Mouse (Mus musculus): ENCODE results near the gene Rpp25. TPM values are rescaled to one million over a fixed set of nuclear protein-coding genes. Genes with fewer than 3 reads are reported as not detected.

The Rpp25 gene
- polyA plus RNA-seq (2012; rRNA removed): 32.6 and 46.9 TPM in 2 replicates

DNA sequence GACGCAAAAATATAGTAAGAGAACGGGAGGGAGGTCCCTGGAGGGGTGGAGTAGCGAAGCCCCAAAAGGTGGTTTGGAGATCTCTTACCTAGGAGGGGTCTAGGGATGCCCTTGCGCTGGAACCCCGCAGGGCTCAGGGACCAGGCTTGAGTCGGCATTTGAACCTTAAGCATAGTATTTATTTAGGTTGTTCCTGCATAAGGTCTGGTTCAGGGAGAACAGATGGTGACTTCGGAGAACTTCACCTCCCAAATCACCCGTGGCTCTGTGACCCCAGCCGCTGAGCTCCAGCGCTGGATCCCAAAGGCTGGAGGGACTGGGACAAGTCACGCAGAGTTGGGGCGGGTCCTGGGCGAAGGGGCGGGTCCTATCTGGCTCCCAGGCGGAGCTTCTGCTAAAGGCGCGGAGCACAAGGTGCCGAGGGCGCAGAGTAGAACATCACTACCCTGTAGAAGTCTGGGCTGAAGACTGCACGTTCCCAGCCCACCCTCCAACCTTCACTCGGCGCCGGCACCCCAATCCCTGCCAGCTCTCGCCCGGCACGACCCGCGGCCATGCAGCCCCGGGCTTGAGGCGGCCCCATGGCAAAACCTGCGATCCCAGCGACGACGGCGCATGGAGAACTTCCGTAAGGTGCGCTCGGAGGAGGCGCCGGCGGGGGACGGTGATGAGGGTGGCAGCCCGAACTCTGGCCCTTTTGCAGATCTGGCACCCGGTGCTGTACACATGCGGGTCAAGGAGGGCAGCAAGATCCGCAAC is at the start of gene Rpp25:
Rpp25 (plus strand) TSS at position 405 of the 759 bp plus-strand sequence.
- peak in 1 of 2 experiments; percentile 69 for DNase-seq (ENCODE audit: extremely low spot score in 1 of 2, low spot score in 1 of 2)

- no peak for DNase-seq (ENCODE audit: extremely low spot score in 1 of 2, low spot score in 1 of 2)
Measured at GRCm38 (mm10) chr9:57459707-57460106, 44.1 kb upstream of the Rpp25 start.

- no peak for DNase-seq (ENCODE audit: extremely low spot score in 1 of 2, low spot score in 1 of 2)
Measured at GRCm38 (mm10) chr9:57462866-57463265, 41.0 kb upstream of the Rpp25 start.

DNA sequence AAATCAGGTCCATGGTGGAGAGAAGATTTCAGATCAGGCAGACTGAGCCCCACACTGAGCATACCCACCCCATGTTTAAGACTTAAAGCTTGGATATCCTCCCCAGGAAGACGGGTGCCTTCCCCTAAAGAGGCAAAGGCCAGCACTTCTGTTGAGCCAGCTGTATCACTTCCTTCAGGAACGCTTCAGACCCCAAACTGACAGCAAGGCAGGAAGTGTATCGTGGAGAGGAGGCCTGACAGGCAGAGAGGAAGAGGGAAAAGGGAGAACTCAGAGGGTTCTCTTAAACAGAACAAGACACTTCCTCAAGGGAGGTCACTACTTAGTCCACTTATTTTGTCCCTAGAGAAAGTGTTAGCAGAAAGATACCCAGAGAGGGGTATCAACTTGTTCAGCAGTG is 37.7 kb upstream of the Rpp25 start:
- no peak for DNase-seq (ENCODE audit: extremely low spot score in 1 of 2, low spot score in 1 of 2)

DNA sequence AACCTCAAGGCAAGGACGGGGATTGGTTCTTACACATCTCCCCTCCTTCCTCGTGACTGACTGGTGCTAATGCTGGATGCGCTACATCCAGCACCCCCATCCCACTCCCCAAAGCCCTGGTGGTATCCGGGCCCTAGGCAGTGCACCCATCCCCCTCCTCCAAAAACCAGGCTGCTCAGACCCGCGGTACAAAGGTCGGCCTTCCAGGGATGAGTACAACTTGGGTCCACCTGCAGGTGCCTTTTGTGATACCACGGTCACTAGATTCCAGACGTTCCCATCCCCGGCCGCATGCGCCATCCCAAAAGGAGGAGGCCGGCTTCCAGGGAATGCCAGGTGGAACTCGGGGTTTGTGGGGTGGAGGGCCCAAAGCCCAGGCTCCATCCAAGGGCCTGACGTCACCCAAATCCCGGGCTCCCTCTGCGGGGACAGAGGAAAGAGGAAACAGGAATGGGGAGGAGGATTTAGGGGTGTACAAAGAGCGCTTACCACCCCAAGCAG is 36.5 kb upstream of the Rpp25 start:
- DNase-seq (ENCODE audit: extremely low spot score in 1 of 2, low spot score in 1 of 2): peak in 1 of 2 experiments; percentile 66

DNA sequence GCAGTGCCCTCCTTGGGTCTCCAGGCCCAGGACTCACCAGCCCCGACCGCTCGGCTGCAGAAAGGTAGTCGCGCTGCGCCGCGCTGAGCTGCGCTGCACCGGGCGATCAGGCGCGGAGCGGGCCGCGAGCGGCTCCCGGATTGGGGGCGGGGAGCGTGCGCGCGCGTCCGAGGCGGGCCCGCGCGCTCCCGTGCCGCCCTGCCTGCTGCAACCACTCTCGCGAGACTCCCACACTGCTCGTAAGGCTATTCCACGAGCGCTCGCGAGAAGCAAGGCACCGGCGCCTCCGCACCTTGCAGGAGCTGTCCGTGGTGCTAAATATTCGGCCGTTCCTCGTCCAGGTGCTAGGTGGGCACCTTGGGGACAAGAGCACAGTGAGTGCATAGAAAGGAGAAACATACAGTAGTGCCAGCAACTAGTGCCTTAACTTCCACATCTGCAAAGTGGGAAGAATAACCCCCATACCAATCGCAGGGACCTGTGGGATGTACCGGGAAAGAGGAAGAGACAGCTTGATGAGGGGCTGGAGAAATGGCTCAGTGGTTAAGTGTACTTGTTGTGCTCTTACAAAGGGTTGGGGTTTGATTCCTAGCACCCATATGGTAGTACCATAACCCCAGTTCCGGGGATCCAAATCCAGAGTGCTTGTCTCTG is 35.8 kb upstream of the Rpp25 start, which contains the start of gene Scamp5:
Scamp5 (minus strand) TSS at position 165 of the 654 bp plus-strand sequence.
- DNase-seq (ENCODE audit: extremely low spot score in 1 of 2, low spot score in 1 of 2): peak; percentile 82 to 92

DNA sequence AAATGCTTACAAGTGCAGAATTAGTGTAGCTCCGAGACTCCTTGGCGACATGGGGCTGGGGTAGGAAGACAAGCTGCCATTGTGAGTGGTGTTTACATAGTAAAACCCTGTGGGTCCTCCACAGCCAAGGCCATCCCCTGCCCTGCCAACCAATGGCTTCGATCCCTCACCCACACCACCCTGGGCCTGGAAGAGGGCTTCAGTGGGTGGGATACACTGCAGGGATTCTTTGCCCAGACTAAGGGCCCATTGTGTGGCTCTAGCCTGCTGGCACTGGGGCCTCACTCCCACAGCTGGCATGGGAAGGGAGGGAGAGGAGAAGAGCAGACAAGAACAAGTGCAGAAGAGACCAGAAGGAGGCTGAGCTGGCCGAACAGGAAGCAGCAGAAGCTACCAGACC is 34.9 kb upstream of the Rpp25 start:
- DNase-seq (ENCODE audit: extremely low spot score in 1 of 2, low spot score in 1 of 2): peak; percentile 54 to 56

DNA sequence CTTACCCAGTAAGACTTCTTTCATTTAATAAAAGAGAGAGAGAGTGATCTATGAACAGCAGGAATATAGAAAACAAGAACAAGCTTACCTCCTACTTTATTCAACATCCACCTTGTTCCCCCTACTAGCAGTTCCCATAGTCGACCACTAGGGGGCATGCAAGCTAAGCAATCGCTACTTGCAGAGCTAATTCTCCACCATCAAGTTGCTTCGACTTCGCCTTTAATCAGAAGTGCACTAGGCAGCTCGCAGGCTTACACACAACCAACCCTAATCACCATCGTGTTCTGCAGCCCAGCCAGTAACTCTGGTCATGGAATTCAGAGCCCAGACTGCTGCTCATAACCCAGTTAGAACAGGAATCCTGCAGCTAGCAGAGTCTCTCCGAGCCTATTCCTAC is 18.1 kb upstream of the Rpp25 start:
- DNase-seq (ENCODE audit: extremely low spot score in 1 of 2, low spot score in 1 of 2): peak in 1 of 2 experiments; percentile 95

- DNase-seq (ENCODE audit: extremely low spot score in 1 of 2, low spot score in 1 of 2): no peak
Measured at GRCm38 (mm10) chr9:57487807-57488206, 16.0 kb upstream of the Rpp25 start.

DNA sequence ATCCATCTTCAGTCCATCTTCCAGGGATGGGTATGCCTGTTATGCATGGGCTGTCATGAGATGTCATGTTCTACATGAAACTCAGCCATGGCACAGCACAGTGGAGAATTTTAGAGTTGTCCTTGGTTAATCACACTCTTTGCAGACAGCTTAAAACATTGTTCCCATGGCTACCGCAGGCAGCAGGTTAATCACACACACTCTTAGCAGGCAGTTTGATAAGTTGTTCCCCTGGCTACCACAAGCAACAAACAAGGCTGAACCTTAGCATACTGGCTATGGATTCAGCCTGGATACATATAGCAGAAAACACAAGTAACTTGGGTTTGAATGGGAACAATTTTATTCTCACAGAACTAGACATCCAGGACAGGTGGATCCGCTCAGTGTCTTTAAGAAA is 10.3 kb upstream of the Rpp25 start:
- no peak for DNase-seq (ENCODE audit: extremely low spot score in 1 of 2, low spot score in 1 of 2)

DNA sequence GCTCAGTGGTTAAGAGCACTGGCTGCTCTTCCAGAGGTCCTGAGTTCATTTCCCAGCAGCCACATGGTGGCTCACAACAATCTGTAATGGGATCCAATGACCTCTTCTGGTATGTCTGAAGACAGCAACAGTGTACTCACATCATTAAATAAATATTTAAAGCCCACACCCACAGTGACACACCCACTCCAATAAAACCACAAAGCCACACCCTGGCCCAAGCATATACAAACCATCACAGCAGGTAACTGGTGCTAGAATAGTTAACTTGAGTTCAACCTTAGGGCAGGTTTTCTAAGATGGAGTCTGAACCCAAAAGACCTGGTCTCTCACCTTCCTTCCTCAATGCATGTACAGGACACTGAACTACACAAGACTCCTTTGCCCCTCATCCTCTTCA is 8.9 kb upstream of the Rpp25 start:
- no peak for DNase-seq (ENCODE audit: extremely low spot score in 1 of 2, low spot score in 1 of 2)

DNA sequence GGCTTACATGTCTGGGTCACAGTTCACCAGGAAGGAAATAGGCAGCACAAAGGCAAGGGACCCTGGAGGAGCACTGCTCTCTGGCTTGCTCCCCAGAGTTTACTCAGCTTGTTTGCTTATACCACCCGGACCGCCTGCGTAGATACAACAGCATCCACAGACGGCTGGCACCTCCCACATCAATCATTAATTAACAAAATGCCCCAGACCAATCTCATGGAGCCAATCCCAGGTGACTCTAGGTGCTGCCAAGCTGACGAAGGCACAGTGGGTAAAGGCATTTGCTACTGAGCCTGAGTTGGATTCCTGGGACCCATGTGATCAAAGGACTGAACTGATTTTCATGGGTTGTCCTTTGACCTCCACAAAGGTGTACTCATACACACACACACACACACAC is 6.6 kb upstream of the Rpp25 start:
- DNase-seq (ENCODE audit: extremely low spot score in 1 of 2, low spot score in 1 of 2): no peak

GRCm38 (mm10) chr9:57498536-57498935 is 5.3 kb upstream of the Rpp25 start:
- DNase-seq (ENCODE audit: extremely low spot score in 1 of 2, low spot score in 1 of 2): no peak

DNA sequence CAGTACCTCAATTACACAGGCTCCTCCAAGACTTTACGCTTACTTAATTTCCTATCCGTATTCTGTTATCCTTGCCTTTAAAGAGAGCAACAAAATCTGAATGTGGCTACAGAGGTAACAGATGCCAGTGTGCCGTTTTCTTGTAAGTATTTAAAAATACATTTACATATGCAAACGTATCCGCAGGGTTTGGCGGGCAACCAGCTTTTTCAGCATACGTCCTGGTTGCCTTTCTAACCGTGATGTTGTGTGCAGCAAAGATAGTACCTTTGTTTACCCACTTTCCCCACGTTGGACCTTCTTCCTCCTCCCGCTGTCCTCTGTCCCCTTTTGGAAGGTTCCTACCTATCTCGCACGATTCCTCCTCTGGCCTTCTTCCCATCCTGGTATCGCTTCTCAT is 2.4 kb upstream of the Rpp25 start:
- DNase-seq (ENCODE audit: extremely low spot score in 1 of 2, low spot score in 1 of 2): peak in 1 of 2 experiments; percentile 63

GRCm38 (mm10) chr9:57501861-57502260 is 2.0 kb upstream of the Rpp25 start:
- peak in 1 of 2 experiments; percentile 65 for DNase-seq (ENCODE audit: extremely low spot score in 1 of 2, low spot score in 1 of 2)

DNA sequence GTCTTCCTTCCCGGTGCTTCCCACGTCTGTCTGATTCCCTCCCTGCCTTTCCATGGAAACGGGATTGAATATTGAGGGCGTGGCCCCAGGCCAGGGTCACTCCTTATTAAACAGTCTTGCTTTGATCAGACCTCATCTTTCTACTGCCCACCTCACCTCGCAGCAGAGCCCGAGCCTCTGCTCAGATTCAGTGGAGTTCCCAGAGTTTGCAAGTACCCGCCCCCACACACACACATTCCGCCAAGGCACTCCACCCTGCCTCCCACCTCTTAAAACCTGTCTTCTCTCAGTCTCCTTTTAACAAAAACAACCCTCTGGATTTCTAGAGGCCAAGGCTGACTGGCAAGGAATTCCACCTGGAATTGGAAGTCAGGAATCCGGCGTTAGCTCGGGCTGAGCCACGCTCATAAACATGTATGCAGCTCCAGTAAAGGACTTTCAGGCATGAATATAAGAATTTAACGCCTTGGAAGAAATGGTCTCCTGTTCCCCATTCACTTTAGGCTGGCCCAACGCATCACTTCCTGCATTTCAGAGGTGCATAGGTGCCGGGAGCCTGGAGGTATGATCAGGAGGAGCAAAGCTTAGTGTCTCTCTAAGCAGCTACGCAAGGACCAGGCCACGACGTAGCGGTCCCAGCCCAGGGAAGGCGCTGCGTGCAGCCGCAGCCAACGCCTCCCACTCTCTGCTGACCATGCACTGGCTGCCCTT is 760 bp upstream of the Rpp25 start:
- peak in 1 of 2 experiments; percentile 51 for DNase-seq (ENCODE audit: extremely low spot score in 1 of 2, low spot score in 1 of 2)

GRCm38 (mm10) chr9:57504381-57504700 is 515 bp downstream of the Rpp25 start:
- DNase-seq (ENCODE audit: extremely low spot score in 1 of 2, low spot score in 1 of 2): peak in 1 of 2 experiments; percentile 65

- DNase-seq (ENCODE audit: extremely low spot score in 1 of 2, low spot score in 1 of 2): no peak
Measured at GRCm38 (mm10) chr9:57504891-57505290, 1.1 kb downstream of the Rpp25 start.

DNA sequence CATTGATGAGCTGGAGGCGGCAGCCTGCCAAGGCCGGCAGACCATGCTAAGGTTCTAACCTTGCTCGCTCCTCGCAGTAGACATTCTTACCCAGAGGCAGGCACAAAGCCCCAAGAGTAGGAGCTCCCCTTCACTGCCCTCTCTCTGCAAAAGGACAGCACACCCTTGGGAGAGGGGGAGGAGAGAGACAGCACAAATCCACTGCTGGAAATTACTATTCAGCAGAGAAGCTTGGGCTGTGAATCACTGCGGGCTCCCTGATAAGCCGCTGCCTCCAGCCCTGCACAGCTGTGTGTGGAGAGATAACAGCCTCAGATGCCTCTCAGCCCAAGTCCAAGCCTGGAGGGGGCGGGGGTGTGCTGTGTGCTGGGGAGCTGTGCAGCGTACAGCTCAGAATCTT is 1.9 kb downstream of the Rpp25 start:
- DNase-seq (ENCODE audit: extremely low spot score in 1 of 2, low spot score in 1 of 2): peak in 1 of 2 experiments; percentile 74

DNA sequence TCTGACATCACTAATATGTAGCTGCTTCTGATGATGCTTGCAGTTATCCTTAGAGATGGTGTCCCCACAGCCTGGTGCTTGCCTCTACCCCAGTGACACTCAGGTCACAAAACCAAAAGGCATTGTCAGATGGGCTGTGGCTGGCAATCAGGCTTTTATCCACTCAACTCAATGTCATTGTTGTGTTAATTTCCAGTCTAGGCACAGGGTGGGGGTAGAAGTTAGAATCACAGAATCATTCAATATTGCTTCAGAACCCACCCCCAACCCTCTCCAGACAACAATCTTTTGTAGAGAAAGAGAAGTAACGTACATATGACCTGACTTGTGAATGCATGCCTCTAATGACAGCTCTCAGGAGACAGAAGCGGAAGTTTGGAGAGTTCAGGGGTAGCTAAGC is 6.8 kb downstream of the Rpp25 start:
- DNase-seq (ENCODE audit: extremely low spot score in 1 of 2, low spot score in 1 of 2): no peak

GRCm38 (mm10) chr9:57517113-57517512 is 13.3 kb downstream of the Rpp25 start:
- peak in 1 of 2 experiments; percentile 85 for DNase-seq (ENCODE audit: extremely low spot score in 1 of 2, low spot score in 1 of 2)

All from frontal cortex, adult 2 months (tissue).